Mouse (Mus musculus) midbrain, embryonic 12.5 days (tissue): ENCODE results near the gene Mgam. TPM values are rescaled to one million over a fixed set of nuclear protein-coding genes. Genes with fewer than 3 reads are reported as not detected.
"Not testable (repeated sequence)": the region's sequence is repeated elsewhere in the genome, so short reads cannot be mapped to it uniquely, and the experiment has no call there.

ENCODE experiments used
- ATAC-seq: fragments of 200-750 bp; cut with Nextera tagmentation; 2 replicates; pipeline ENCODE4 v1.8.0; 2017; ENCODE audit warnings: low read depth, moderate TSS enrichment, moderate library complexity; ENCODE audit not compliant: low FRiP score
- H3K27ac ChIP-seq: fragments of 300-500 bp; sonication (generic); replicated peaks from 2 replicates; pipeline ENCODE4 v1.5.1; 2016; ENCODE audit warnings: mild to moderate bottlenecking
- H3K27me3 ChIP-seq: fragments of 300-500 bp; sonication (generic); 2 replicates; pipeline ENCODE4 v1.6.1; 2016; ENCODE audit warnings: mild to moderate bottlenecking
- H3K36me3 ChIP-seq: fragments of 300-500 bp; sonication (generic); 2 replicates; pipeline ENCODE4 v1.6.1; 2016
- H3K4me1 ChIP-seq: fragments of 300-500 bp; sonication (generic); 2 replicates; pipeline ENCODE4 v1.6.1; 2016
- H3K4me2 ChIP-seq: fragments of 300-500 bp; sonication (generic); replicated peaks from 2 replicates; pipeline ENCODE4 v1.6.1; 2016; ENCODE audit warnings: mild to moderate bottlenecking, moderate library complexity
- H3K4me3 ChIP-seq: fragments of 300-500 bp; sonication (generic); 2 replicates; pipeline ENCODE4 v1.5.1; 2016; ENCODE audit warnings: mild to moderate bottlenecking
- H3K9ac ChIP-seq: fragments of 300-500 bp; sonication (generic); replicated peaks from 2 replicates; pipeline ENCODE4 v1.6.1; 2016; ENCODE audit warnings: mild to moderate bottlenecking, moderate library complexity
- H3K9me3 ChIP-seq: fragments of 300-500 bp; sonication (generic); 2 replicates; pipeline ENCODE4 v1.6.1; 2016; ENCODE audit warnings: mild to moderate bottlenecking
- WGBS: fragments of 180-500 bp; shearing (Covaris S2); methylation state at CpG from one replicate; pipeline ENCODE4 v1.1.7; 2016; 5-methylcytosine and 5-hydroxymethylcytosine counted together
- polyA plus RNA-seq: library from polyadenylated mRNA; unstranded; fragments of >200 nt; fragmentation: Nextera tagmentation; extraction: Ambion mirVana; gene quantifications from 2 replicates; pipeline ENCODE4 v1.2.1, GENCODE M21; 2016

Gene Mgam
- polyA plus RNA-seq, 1 experiment from 2014 or later = not detected

DNA sequence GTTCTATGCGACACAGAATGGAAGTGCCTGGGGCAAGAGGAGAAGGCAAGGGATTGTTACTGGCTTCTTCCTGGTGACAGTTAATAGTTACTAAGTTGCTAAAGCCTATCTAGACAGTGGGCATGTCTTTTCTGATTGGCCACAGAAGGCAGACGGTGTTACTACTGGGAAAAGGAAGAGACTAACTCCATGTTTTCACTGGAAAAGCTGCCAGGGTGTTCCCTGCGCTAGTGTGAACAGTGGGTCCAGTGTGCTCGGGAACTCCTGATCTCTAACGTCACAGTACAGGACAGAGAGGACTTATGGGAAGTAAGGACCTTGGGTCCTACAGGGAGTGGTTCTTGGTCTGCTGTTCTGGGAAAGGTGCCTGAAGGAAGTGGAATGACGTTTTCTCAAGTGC, 6.9 kb downstream of the Mgam start:
- Histone ChIP-seq H3K4me3 (no peak overlapping the region), H3K27ac (no peak overlapping the region), H3K27me3 (no peaks in the 10 kb centered on the region), H3K9ac (no peak overlapping the region), H3K4me2 (no peak overlapping the region), H3K4me1 (no peaks in the 10 kb centered on the region), H3K36me3 (no peaks in the 10 kb centered on the region), H3K9me3 (no peaks in the 10 kb centered on the region)
- WGBS = 85% methylated on average over 6 of the region's 6 CpGs
- no peak for ATAC-seq

DNA sequence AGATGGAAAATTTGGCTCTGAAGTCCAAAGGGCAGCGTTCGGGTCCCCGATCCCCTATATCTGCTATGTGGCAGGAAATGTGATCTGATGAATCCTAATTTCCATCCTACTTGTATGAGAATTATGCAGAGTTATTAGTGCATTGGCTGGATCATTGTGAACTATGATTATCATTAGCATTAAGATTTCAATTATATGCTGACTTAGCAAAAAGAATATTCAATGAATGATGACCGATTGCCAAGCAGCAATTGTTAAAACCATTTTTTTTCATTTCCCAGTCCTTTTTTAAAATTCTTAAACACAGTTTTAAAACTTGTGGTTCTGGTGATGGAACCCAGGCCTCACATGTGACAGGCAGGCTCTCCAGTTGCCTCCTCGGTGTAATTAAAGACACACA, 9.1 kb downstream of the Mgam start:
- Histone ChIP-seq H3K4me3 (no peak overlapping the region), H3K4me1 (no peaks in the 10 kb centered on the region), H3K36me3 (no peaks in the 10 kb centered on the region), H3K4me2 (no peak overlapping the region), H3K9me3 (no peaks in the 10 kb centered on the region), H3K9ac (no peak overlapping the region), H3K27ac (no peak overlapping the region), H3K27me3 (no peaks in the 10 kb centered on the region)
- 93% methylated on average over 4 of the region's 5 CpGs for WGBS
- no peak for ATAC-seq

- no peaks in the 10 kb centered on the region for H3K9me3 ChIP-seq
- H3K27me3 ChIP-seq = no peaks in the 10 kb centered on the region
- no peak overlapping the region for H3K9ac ChIP-seq
- H3K27ac ChIP-seq = no peak overlapping the region
- no peak overlapping the region for H3K4me2 ChIP-seq
- no peak overlapping the region for H3K4me3 ChIP-seq
- no peak for ATAC-seq
- 85% methylated on average over 8 of the region's 8 CpGs for WGBS
- no peaks in the 10 kb centered on the region for H3K4me1 ChIP-seq
- H3K36me3 ChIP-seq = no peaks in the 10 kb centered on the region
These were observed 12.3 kb downstream of the Mgam start for GRCm38 (mm10) chr6:40640710-40641538.

GRCm38 (mm10) chr6:40645701-40646100, 17.1 kb downstream of the Mgam start:
- no peak overlapping the region for H3K27ac ChIP-seq
- ATAC-seq = no peak
- H3K36me3 ChIP-seq = no peaks in the 10 kb centered on the region
- no peaks in the 10 kb centered on the region for H3K9me3 ChIP-seq
- H3K9ac ChIP-seq = no peak overlapping the region
- no peaks in the 10 kb centered on the region for H3K4me1 ChIP-seq
- H3K27me3 ChIP-seq = no peaks in the 10 kb centered on the region
- WGBS = 64% methylated on average over 8 of the region's 8 CpGs
- no peak overlapping the region for H3K4me3 ChIP-seq
- no peak overlapping the region for H3K4me2 ChIP-seq

DNA sequence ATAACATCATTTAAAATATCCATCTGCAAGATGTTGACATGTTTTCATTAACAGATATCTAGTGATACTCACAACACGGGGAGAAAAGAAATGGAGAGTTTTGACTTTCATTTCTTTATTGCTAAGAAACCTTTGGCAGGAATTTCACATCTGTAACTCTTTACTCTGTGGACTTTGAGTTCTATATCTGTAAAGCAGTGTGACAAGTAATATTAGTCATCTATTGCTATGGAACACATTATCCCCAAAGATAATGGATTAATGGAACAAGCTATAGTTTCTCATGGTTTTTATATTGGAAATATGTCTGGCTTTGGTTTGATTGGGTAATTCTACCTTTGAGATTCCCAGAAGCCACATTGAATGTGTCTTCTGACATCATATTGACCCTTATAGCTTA, 22.3 kb downstream of the Mgam start:
- Histone ChIP-seq H3K9ac (no peak overlapping the region), H3K4me2 (no peak overlapping the region), H3K27ac (no peak overlapping the region), H3K4me1 (no peaks in the 10 kb centered on the region), H3K4me3 (no peak overlapping the region), H3K27me3 (no peaks in the 10 kb centered on the region), H3K9me3 (no peaks in the 10 kb centered on the region), H3K36me3 (no peaks in the 10 kb centered on the region)
- WGBS = 85% methylated on average over 1 of the region's 1 CpGs
- no peak for ATAC-seq

- Histone ChIP-seq H3K9me3 (no peaks in the 10 kb centered on the region), H3K36me3 (no peaks in the 10 kb centered on the region), H3K4me2 (no peak overlapping the region), H3K27me3 (no peaks in the 10 kb centered on the region), H3K27ac (no peak overlapping the region), H3K9ac (no peak overlapping the region), H3K4me3 (no peak overlapping the region), H3K4me1 (no peaks in the 10 kb centered on the region)
- WGBS = 17% methylated on average over 2 of the region's 2 CpGs
- ATAC-seq = no peak
These were observed 32.3 kb downstream of the Mgam start for GRCm38 (mm10) chr6:40660930-40661329.

DNA sequence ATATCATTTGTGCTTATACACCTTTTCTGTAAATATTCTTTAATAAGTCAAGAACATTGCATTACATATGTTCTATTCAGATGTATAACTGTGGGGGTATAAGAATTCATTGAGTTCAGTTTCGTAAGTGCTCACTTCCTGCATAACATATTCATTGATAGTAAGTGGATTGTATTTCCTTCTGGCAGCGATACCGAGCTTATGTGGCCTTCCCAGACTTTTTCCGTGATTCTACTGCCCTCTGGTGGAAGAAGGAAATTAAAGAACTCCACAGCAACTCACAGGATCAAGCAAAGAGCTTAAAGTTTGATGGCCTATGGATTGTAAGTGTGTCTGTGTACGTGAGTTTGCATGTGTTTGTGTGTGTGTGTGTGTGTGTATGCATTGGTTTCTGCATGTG, 60.5 kb downstream of the Mgam start:
- Histone ChIP-seq H3K9ac (no peak overlapping the region), H3K4me2 (no peak overlapping the region), H3K9me3 (no peaks in the 10 kb centered on the region), H3K4me3 (no peak overlapping the region), H3K27ac (no peak overlapping the region), H3K4me1 (no peaks in the 10 kb centered on the region), H3K36me3 (no peaks in the 10 kb centered on the region), H3K27me3 (no peaks in the 10 kb centered on the region)
- ATAC-seq = peak; percentile 47
- 9% methylated on average over 5 of the region's 5 CpGs for WGBS

DNA sequence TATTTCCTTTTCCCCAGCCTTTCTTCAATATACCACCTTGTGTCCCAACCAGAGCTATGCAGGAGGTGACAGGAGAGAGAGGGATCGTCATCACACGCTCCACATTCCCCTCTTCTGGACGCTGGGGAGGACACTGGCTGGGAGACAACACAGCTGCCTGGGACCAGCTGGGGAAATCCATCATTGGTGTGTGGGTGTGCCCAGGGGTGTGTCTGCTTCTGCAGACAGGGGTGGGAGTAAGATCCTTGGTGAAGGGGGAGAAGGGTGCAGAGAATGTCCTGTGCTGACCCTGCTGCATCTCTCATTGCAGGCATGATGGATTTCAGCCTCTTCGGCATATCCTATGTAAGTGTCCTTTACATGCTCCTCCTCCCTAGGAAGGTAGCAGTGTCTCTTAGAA, 63.4 kb downstream of the Mgam start:
- not testable (repeated sequence) for H3K9me3 ChIP-seq, H3K27ac ChIP-seq, H3K4me2 ChIP-seq, H3K27me3 ChIP-seq, H3K4me1 ChIP-seq, ATAC-seq, H3K36me3 ChIP-seq, H3K9ac ChIP-seq, H3K4me3 ChIP-seq
- 65% methylated on average over 4 of the region's 4 CpGs for WGBS

DNA sequence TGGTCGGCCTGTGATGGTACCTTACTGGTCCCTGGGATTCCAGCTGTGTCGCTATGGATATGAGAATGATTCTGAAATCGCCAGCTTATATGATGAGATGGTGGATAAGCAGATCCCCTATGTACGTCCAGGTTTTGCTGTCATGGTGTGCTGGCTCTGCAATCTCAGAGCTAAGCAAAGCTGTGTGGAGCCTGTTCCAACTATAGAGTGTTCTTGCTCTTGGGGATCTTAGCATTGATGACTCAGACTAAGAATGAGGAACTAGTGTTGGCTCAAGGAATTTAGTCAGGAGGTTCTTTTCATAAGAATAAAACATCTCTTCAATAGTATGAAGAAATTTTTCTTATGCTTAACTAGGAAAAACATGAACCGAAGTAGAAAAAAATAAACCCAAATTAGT, 84.9 kb downstream of the Mgam start:
- not testable (repeated sequence) for H3K4me1 ChIP-seq, H3K4me2 ChIP-seq, H3K27ac ChIP-seq, H3K36me3 ChIP-seq, H3K9me3 ChIP-seq, H3K9ac ChIP-seq, ATAC-seq, H3K27me3 ChIP-seq, H3K4me3 ChIP-seq
- WGBS = 91% methylated on average over 5 of the region's 5 CpGs

DNA sequence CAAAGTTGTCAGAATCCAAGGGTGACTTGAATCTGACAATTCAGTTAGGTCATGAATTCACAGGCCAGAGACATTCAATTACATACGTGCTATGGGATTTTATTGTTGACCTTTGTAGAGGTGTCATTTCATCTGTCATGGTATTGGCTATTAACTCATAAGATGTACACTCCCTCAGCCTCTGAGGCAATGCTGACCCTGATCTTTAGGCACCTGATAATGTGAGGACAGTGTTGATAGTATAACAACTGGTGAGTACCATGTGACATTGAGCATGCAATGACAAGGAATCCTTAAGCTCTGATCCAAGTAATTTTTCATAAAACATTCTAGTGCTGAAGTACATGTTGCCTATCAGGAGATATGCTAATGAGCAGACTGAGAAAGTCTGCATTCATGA, 87.1 kb downstream of the Mgam start:
- no peaks in the 10 kb centered on the region for H3K36me3 ChIP-seq
- no peak overlapping the region for H3K4me2 ChIP-seq
- H3K27me3 ChIP-seq = no peaks in the 10 kb centered on the region
- no peak overlapping the region for H3K9ac ChIP-seq
- ATAC-seq = no peak
- no peak overlapping the region for H3K4me3 ChIP-seq
- H3K4me1 ChIP-seq = no peaks in the 10 kb centered on the region
- no peaks in the 10 kb centered on the region for H3K9me3 ChIP-seq
- WGBS = 82% methylated on average over 1 of the region's 1 CpGs
- no peak overlapping the region for H3K27ac ChIP-seq

DNA sequence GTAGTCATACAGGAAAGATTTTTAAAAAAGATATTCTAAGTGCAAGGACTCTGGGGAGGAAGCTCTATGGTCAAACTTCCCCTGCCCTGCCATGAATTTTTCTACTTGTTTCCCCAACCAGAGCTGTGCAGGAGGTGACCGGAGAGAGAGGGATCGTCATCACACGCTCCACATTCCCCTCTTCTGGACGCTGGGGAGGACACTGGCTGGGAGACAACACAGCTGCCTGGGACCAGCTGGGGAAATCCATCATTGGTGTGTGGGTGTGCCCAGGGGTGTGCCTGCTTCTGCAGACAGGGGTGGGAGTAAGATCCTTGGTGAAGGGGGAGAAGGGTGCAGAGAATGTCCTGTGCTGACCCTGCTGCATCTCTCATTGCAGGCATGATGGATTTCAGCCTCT, 99.9 kb downstream of the Mgam start:
- not testable (repeated sequence) for H3K36me3 ChIP-seq, H3K9me3 ChIP-seq, H3K4me2 ChIP-seq, H3K27me3 ChIP-seq, ATAC-seq, H3K4me1 ChIP-seq, H3K4me3 ChIP-seq, H3K27ac ChIP-seq, H3K9ac ChIP-seq
- WGBS = 89% methylated on average over 4 of the region's 4 CpGs

GRCm38 (mm10) chr6:40739545-40739944, 110.9 kb downstream of the Mgam start:
- ATAC-seq = no peak
- WGBS = 90% methylated on average over 3 of the region's 3 CpGs

GRCm38 (mm10) chr6:40749030-40749429, 120.4 kb downstream of the Mgam start:
- WGBS = 83% methylated on average over 6 of the region's 6 CpGs
- H3K27me3 ChIP-seq, H3K4me2 ChIP-seq, H3K9me3 ChIP-seq, H3K27ac ChIP-seq, H3K4me1 ChIP-seq, ATAC-seq, H3K4me3 ChIP-seq, H3K9ac ChIP-seq, H3K36me3 ChIP-seq: not testable (repeated sequence)

More at GRCm38 (mm10) chr6:40739545-40739944, 110.9 kb downstream of the Mgam start:
- no peak overlapping the region for H3K4me3 ChIP-seq
- H3K27me3 ChIP-seq = no peaks in the 10 kb centered on the region
- H3K4me2 ChIP-seq = no peak overlapping the region
- no peaks in the 10 kb centered on the region for H3K36me3 ChIP-seq
- no peak overlapping the region for H3K9ac ChIP-seq
- no peak overlapping the region for H3K27ac ChIP-seq
- no peaks in the 10 kb centered on the region for H3K9me3 ChIP-seq
- no peaks in the 10 kb centered on the region for H3K4me1 ChIP-seq
